Mouse (Mus musculus) left cerebral cortex, postnatal 36 days (tissue): ENCODE measurements around the gene Olfr283. TPM values are rescaled to one million over a fixed set of nuclear protein-coding genes. Genes with fewer than 3 reads are reported as not detected.

Experiments used
- total RNA-seq, 2 experiments: library from RNA; stranded (reverse); gene quantifications; 2 replicates each; pipeline ENCODE4 v1.2.3; 2021

Olfr283 gene
- total RNA-seq, 2 experiments from 2014 or later = not detected

Other genes with a start within 250 kb of the Olfr283 start
- gene Asb8, start 215.3 kb downstream of the Olfr283 start, total RNA-seq = 10 to 100 TPM; 48.0 to 54.0 TPM
- 10 to 100 TPM; 17.9 to 19.9 TPM for gene Ccdc184, start 213.8 kb downstream of the Olfr283 start, total RNA-seq
- gene Olfr288, start 185.4 kb downstream of the Olfr283 start, total RNA-seq = under 1 TPM in 1 of 2 experiments, not detected in 1; 0.45 TPM
- gene Gm44579, start 160.0 kb downstream of the Olfr283 start, total RNA-seq = under 1 TPM in 1 of 2 experiments, not detected in 1; 0.15 TPM
- gene Olfr287, start 159.9 kb downstream of the Olfr283 start, total RNA-seq = 1 to 10 TPM; 4.8 to 6.2 TPM
- gene Olfr286, start 146.5 kb downstream of the Olfr283 start, total RNA-seq = not detected
- gene H1fnt, start 123.7 kb downstream of the Olfr283 start, total RNA-seq = not detected
- gene Zfp641, start 84.8 kb downstream of the Olfr283 start, total RNA-seq = 1 to 10 TPM; 6.7 to 7.5 TPM
- gene Olfr285, start 63.6 kb downstream of the Olfr283 start, total RNA-seq = not detected
- gene Olfr284, start 40.0 kb downstream of the Olfr283 start, total RNA-seq = not detected
- gene Olfr282, start 50.3 kb upstream of the Olfr283 start, total RNA-seq = not detected
- not detected for gene Olfr281, start 71.6 kb upstream of the Olfr283 start, total RNA-seq
- not detected for gene OR5BS1P, start 89.0 kb upstream of the Olfr283 start, total RNA-seq
- not detected for gene Lalba, start 101.8 kb upstream of the Olfr283 start, total RNA-seq
- not detected for gene Olfr279, start 111.5 kb upstream of the Olfr283 start, total RNA-seq
- gene Kansl2, start 153.3 kb upstream of the Olfr283 start, total RNA-seq = 10 to 100 TPM; 58.9 to 60.9 TPM
- gene Ccnt1, start 190.0 kb upstream of the Olfr283 start, total RNA-seq = 10 to 100 TPM; 37.0 to 45.6 TPM
- not detected for gene 4930415O20Rik, start 190.1 kb upstream of the Olfr283 start, total RNA-seq
- 10 to 100 TPM; 41.5 to 58.4 TPM for gene Adcy6, start 229.1 kb upstream of the Olfr283 start, total RNA-seq
- gene Cacnb3, start 249.9 kb upstream of the Olfr283 start, total RNA-seq = 100 to 1,000 TPM; 273 to 276 TPM